Mouse (Mus musculus): ENCODE data around the gene Gpx3. TPM values are rescaled to one million over a fixed set of nuclear protein-coding genes. Genes with fewer than 3 reads are reported as not detected.

Gene Gpx3
- polyA plus RNA-seq, 1 experiment from 2014 or later, result 20.9 TPM

DNA sequence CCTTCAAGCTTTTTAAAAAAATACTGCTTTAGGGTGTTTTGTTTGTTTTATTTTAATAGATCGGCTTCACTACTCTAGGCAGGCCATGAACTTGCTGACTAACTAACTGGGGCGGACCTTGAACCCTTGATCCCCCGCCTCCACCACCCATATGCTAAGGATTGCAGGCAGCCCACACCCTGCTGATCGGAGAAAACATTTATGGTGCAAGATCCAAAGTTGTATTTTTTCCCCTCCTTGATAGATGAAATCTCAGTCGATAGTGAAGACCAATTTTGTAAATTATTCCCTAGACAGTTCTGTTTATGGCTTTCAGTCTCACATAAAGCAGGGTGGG is 35.2 kb upstream of the Gpx3 start:
- Histone ChIP-seq H3K4me2 (peak overlapping the region; percentile 87), H3K27ac (peak overlapping the region; percentile 92), H3K36me3 (peaks cover 41% of the 10 kb centered on the region), H3K9ac (peak overlapping the region; percentile 94), H3K4me1 (replicated peaks) (peaks cover 53% of the 10 kb centered on the region), H3K27me3 (no peaks in the 10 kb centered on the region), H3K4me3 (replicated peaks) (peak overlapping the region; percentile 82), H3K9me3 (replicated peaks) (no peaks in the 10 kb centered on the region)
- under 1% methylated on average over 5 of the region's 5 CpGs for WGBS (ENCODE audit: insufficient replicate concordance)
- ATAC-seq (ENCODE audit: low read depth) (peak; percentile 69), DNase-seq (peak; percentile 55)

- DNase-seq, result no peak
Measured at GRCm38 (mm10) chr11:54867903-54868434, 34.3 kb upstream of the Gpx3 start.

GRCm38 (mm10) chr11:54868445-54868844 is 33.8 kb upstream of the Gpx3 start:
- Histone ChIP-seq H3K4me1 (replicated peaks) (peaks cover 45% of the 10 kb centered on the region), H3K9me3 (replicated peaks) (no peaks in the 10 kb centered on the region), H3K9ac (peak overlapping the region; percentile 94), H3K4me2 (peak overlapping the region; percentile 87), H3K27ac (peak overlapping the region; percentile 92), H3K36me3 (peaks cover 54% of the 10 kb centered on the region), H3K27me3 (no peaks in the 10 kb centered on the region), H3K4me3 (replicated peaks) (peak overlapping the region; percentile 82)
- DNase-seq (no peak), ATAC-seq (ENCODE audit: low read depth) (no peak)
- WGBS (ENCODE audit: insufficient replicate concordance), result 34% methylated on average over 2 of the region's 2 CpGs

More at GRCm38 (mm10) chr11:54867903-54868434, 34.3 kb upstream of the Gpx3 start:
- Histone ChIP-seq H3K36me3 (peaks cover 51% of the 10 kb centered on the region), H3K27ac (peak overlapping the region; percentile 92), H3K9ac (peak overlapping the region; percentile 94), H3K27me3 (no peaks in the 10 kb centered on the region), H3K4me3 (replicated peaks) (peak overlapping the region; percentile 82), H3K4me1 (replicated peaks) (peaks cover 49% of the 10 kb centered on the region), H3K4me2 (peak overlapping the region; percentile 87), H3K9me3 (replicated peaks) (no peaks in the 10 kb centered on the region)
- WGBS (ENCODE audit: insufficient replicate concordance), result 62% methylated on average over 3 of the region's 3 CpGs
- ATAC-seq (ENCODE audit: low read depth), result no peak

DNA sequence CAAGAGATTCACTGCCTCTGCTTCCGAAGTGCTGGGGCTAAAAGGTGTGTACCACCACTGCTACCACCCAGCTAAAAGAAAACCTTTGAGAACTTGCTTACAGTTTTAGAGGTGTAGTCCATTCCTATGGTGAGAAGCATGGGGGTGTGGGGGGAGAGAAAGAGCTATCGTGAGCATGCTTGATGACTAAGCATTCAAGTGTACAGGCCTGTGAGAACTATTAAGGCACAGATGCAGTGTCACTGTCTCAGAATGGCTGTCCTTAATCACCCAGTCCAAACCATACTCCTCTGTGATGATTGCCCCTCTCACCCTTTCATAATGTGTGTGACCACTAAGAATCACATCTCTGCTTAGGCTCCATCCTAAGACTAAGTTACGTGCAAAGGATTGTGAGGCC is 32.9 kb upstream of the Gpx3 start:
- peak; percentile 25 for DNase-seq
- ATAC-seq (ENCODE audit: low read depth), result no peak
- peaks cover 63% of the 10 kb centered on the region for H3K36me3 ChIP-seq
- H3K27ac ChIP-seq, result peak overlapping the region; percentile 92
- H3K4me1 ChIP-seq (replicated peaks), result peaks cover 45% of the 10 kb centered on the region
- peak overlapping the region; percentile 32; the same call in 1 of the 2 replicates for H3K9ac ChIP-seq
- no peaks in the 10 kb centered on the region for H3K9me3 ChIP-seq (replicated peaks)
- WGBS (ENCODE audit: insufficient replicate concordance), result 73% methylated on average over 3 of the region's 3 CpGs
- no peak overlapping the region for H3K4me3 ChIP-seq (replicated peaks)
- H3K27me3 ChIP-seq, result no peaks in the 10 kb centered on the region
- H3K4me2 ChIP-seq, result peak overlapping the region; percentile 87

- peaks cover 66% of the 10 kb centered on the region for H3K36me3 ChIP-seq
- no peak for ATAC-seq (ENCODE audit: low read depth)
- H3K9me3 ChIP-seq (replicated peaks), result no peaks in the 10 kb centered on the region
- no peak for DNase-seq
- no peaks in the 10 kb centered on the region for H3K27me3 ChIP-seq
- no peak overlapping the region for H3K9ac ChIP-seq
- H3K4me1 ChIP-seq (replicated peaks), result peaks cover 29% of the 10 kb centered on the region
- H3K4me3 ChIP-seq (replicated peaks), result no peak overlapping the region
- no peak overlapping the region for H3K4me2 ChIP-seq
- WGBS (ENCODE audit: insufficient replicate concordance), result 74% methylated on average over 7 of the region's 7 CpGs
- H3K27ac ChIP-seq, result no peak overlapping the region
Measured at GRCm38 (mm10) chr11:54871831-54872537, 30.3 kb upstream of the Gpx3 start.

DNA sequence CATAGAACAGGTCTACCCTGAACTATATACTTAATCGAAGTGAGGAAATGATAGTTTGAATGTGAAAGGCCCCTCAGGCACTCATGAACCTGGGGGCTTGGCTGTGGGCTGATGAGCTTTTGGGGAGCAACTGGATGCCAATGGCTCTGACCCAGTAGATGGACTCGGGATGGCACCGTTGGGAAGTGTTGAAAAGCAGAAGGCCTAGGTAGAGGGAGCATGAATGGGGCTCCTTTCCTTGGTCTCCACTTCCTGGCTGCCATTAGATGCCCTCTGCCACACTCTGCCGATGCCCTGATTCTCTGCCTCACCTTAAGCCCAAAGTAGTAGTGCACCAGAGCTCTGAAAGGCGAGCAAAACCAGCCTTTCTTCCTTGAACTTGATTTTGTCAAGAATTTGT is 26.2 kb upstream of the Gpx3 start:
- Histone ChIP-seq H3K4me3 (replicated peaks) (no peak overlapping the region), H3K27ac (no peak overlapping the region), H3K4me2 (no peak overlapping the region), H3K36me3 (peaks cover 34% of the 10 kb centered on the region), H3K9ac (no peak overlapping the region), H3K9me3 (replicated peaks) (no peaks in the 10 kb centered on the region), H3K27me3 (no peaks in the 10 kb centered on the region), H3K4me1 (replicated peaks) (peaks cover 12% of the 10 kb centered on the region)
- 72% methylated on average over 5 of the region's 5 CpGs for WGBS (ENCODE audit: insufficient replicate concordance)
- ATAC-seq (ENCODE audit: low read depth) (no peak), DNase-seq (no peak)

- Histone ChIP-seq H3K27ac (no peak overlapping the region), H3K4me1 (replicated peaks) (peaks cover 16% of the 10 kb centered on the region), H3K9ac (no peak overlapping the region), H3K4me2 (no peak overlapping the region), H3K9me3 (replicated peaks) (no peaks in the 10 kb centered on the region), H3K36me3 (peaks cover 7% of the 10 kb centered on the region), H3K4me3 (replicated peaks) (no peak overlapping the region), H3K27me3 (no peaks in the 10 kb centered on the region)
- DNase-seq, result no peak
- 54% methylated on average over 6 of the region's 6 CpGs for WGBS (ENCODE audit: insufficient replicate concordance)
- no peak for ATAC-seq (ENCODE audit: low read depth)
Measured at GRCm38 (mm10) chr11:54878893-54879292, 23.4 kb upstream of the Gpx3 start.

- ATAC-seq (ENCODE audit: low read depth) (no peak), DNase-seq (no peak)
- 18% methylated on average over 4 of the region's 4 CpGs for WGBS (ENCODE audit: insufficient replicate concordance)
- Histone ChIP-seq H3K4me1 (replicated peaks) (peaks cover 16% of the 10 kb centered on the region), H3K27me3 (no peaks in the 10 kb centered on the region), H3K4me2 (no peak overlapping the region), H3K27ac (no peak overlapping the region), H3K4me3 (replicated peaks) (no peak overlapping the region), H3K9me3 (replicated peaks) (no peaks in the 10 kb centered on the region), H3K36me3 (peaks cover 2% of the 10 kb centered on the region), H3K9ac (no peak overlapping the region)
Measured at GRCm38 (mm10) chr11:54879434-54879833, 22.8 kb upstream of the Gpx3 start.

- no peak overlapping the region for H3K4me2 ChIP-seq
- ATAC-seq (ENCODE audit: low read depth), result no peak
- no peak overlapping the region for H3K27ac ChIP-seq
Measured at GRCm38 (mm10) chr11:54879922-54880321, 22.3 kb upstream of the Gpx3 start.

DNA sequence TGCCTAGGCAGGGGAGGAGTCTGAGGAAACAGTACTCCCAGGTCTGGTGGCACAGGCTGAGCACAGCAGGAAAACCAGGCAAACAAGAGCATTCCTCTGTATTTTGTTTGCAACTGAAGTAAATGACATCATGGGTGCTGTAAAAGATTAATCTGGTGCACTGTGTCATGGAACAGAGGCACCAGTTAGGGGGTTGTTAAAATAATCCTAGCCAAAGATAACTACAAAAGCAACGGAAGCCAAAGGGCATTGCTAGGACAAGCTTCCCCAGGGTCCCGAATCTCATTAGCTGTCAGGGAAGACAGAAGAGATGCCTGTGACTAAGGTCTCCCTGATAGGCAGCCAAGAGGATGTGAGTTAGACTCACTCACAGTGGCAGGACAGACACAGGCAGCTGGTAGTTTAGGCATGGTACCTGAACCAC is 21.2 kb upstream of the Gpx3 start:
- Histone ChIP-seq H3K4me3 (replicated peaks) (no peak overlapping the region), H3K9me3 (replicated peaks) (no peaks in the 10 kb centered on the region), H3K4me2 (no peak overlapping the region), H3K36me3 (no peaks in the 10 kb centered on the region), H3K27me3 (no peaks in the 10 kb centered on the region), H3K27ac (no peak overlapping the region), H3K9ac (no peak overlapping the region), H3K4me1 (replicated peaks) (peaks cover 19% of the 10 kb centered on the region)
- WGBS (ENCODE audit: insufficient replicate concordance), result 51% methylated on average over 2 of the region's 2 CpGs
- peak; percentile 59 for ATAC-seq (ENCODE audit: low read depth)
- no peak for DNase-seq

More at GRCm38 (mm10) chr11:54879922-54880321, 22.3 kb upstream of the Gpx3 start:
- no peak for DNase-seq
- Histone ChIP-seq H3K27me3 (no peaks in the 10 kb centered on the region), H3K36me3 (no peaks in the 10 kb centered on the region), H3K9me3 (replicated peaks) (no peaks in the 10 kb centered on the region), H3K4me1 (replicated peaks) (peaks cover 16% of the 10 kb centered on the region), H3K4me3 (replicated peaks) (no peak overlapping the region), H3K9ac (no peak overlapping the region)
- WGBS (ENCODE audit: insufficient replicate concordance), result 21% methylated on average over 10 of the region's 10 CpGs

DNA sequence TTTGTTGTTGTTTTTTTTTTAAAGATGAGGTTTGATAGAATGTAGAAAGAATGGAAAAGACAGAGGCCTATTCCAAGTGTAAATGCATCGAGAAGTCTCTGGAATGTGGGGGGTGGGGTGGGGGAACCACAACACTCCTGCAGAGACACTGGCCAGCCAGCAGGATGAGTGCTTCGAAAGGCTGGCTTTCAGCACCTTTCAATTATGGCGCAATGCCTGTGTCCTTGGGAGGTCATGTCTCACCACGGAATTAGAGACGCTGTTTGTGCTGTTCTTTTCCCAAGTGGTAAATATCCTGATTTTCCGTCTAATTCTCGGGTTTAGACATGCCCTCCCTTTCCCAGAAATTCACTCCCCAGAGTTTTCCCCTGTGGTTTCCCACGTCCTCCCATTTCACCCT is 19.6 kb upstream of the Gpx3 start:
- Histone ChIP-seq H3K9ac (no peak overlapping the region), H3K4me2 (no peak overlapping the region), H3K36me3 (no peaks in the 10 kb centered on the region), H3K27ac (no peak overlapping the region), H3K27me3 (no peaks in the 10 kb centered on the region), H3K4me3 (replicated peaks) (no peak overlapping the region), H3K4me1 (replicated peaks) (peaks cover 19% of the 10 kb centered on the region), H3K9me3 (replicated peaks) (no peaks in the 10 kb centered on the region)
- ATAC-seq (ENCODE audit: low read depth), result no peak
- WGBS (ENCODE audit: insufficient replicate concordance), result 52% methylated on average over 8 of the region's 8 CpGs
- no peak for DNase-seq

Measured in liver, embryonic 13.5 days (tissue).